Mouse (Mus musculus): ENCODE measurements around the gene Grpel1. TPM values are rescaled to one million over a fixed set of nuclear protein-coding genes. Genes with fewer than 3 reads are reported as not detected.

Grpel1 gene
- polyA plus RNA-seq, 1 experiment from 2014 or later, result 66.4 TPM

- no peaks in the 10 kb centered on the region for H3K27me3 ChIP-seq (ENCODE audit: insufficient read depth, low read length)
- 69% methylated on average over 5 of the region's 5 CpGs for WGBS
These were observed 58.5 kb downstream of the Grpel1 start for GRCm38 (mm10) chr5:36523219-36523703.

More at GRCm38 (mm10) chr5:36523219-36523703, 58.5 kb downstream of the Grpel1 start:
- H3K4me2 ChIP-seq (replicated peaks; ENCODE audit: low read depth, low read length), result no peak overlapping the region
- ATAC-seq (ENCODE audit: low FRiP score, low TSS enrichment), result no peak
- H3K9ac ChIP-seq (replicated peaks; ENCODE audit: low read length), result no peak overlapping the region
- H3K36me3 ChIP-seq (ENCODE audit: insufficient read depth, low read length), result peaks cover 29% of the 10 kb centered on the region
- H3K4me3 ChIP-seq (ENCODE audit: low read length), result no peak overlapping the region
- no peak overlapping the region for H3K27ac ChIP-seq (ENCODE audit: low read length)
- H3K4me1 ChIP-seq (ENCODE audit: insufficient read depth, low read length), result peaks cover 11% of the 10 kb centered on the region; the same call in 1 of the 2 replicates
- no peaks in the 10 kb centered on the region for H3K9me3 ChIP-seq (ENCODE audit: low read length)

Other genes with a start within 250 kb of the Grpel1 start
- gene Sorcs2, start 66.9 kb upstream of the Grpel1 start, polyA plus RNA-seq (2015; fragmentation: Nextera tagmentation; extraction: Ambion mirVana), result 11.1 and 11.6 TPM in 2 replicates
- 2.0 and 2.2 TPM in 2 replicates for gene Tada2b, start 19.3 kb downstream of the Grpel1 start, polyA plus RNA-seq (2015; fragmentation: Nextera tagmentation; extraction: Ambion mirVana)
- 0.76 and 0.81 TPM in 2 replicates for gene Ccdc96, start 19.6 kb downstream of the Grpel1 start, polyA plus RNA-seq (2015; fragmentation: Nextera tagmentation; extraction: Ambion mirVana)
- 53.9 and 54.8 TPM in 2 replicates for gene Tbc1d14, start 128.3 kb downstream of the Grpel1 start, polyA plus RNA-seq (2015; fragmentation: Nextera tagmentation; extraction: Ambion mirVana)
- 18.4 and 20.7 TPM in 2 replicates for gene D5Ertd579e, start 231.0 kb downstream of the Grpel1 start, polyA plus RNA-seq (2015; fragmentation: Nextera tagmentation; extraction: Ambion mirVana)